Mouse (Mus musculus) left cerebral cortex, adult 18-20 months (tissue): ENCODE measurements around the gene E2f4. TPM values are rescaled to one million over a fixed set of nuclear protein-coding genes. Genes with fewer than 3 reads are reported as not detected.

ENCODE experiments used
- DNase-seq, 2 experiments: peaks; one replicate each; pipeline ENCODE4 v3.0.0; 2021 to 2022; ENCODE audit warnings: low spot score in 2 of 2, mixed read lengths in 1 of 2
- microRNA-seq, 2 experiments: library from miRNA; unstranded; fragments of <30 nt; microRNA quantifications; one replicate each; pipeline ENCODE4 v1.2.0; 2021
- total RNA-seq, 2 experiments: library from RNA; stranded (reverse); gene quantifications; 2 replicates each; pipeline ENCODE4 v1.2.3; 2021

E2f4 gene
- total RNA-seq, 2 experiments from 2014 or later: 37.6 to 39.1 TPM

GRCm38 (mm10) chr8:105345061-105345975 is 47.9 kb downstream of the E2f4 start:
- no peak for DNase-seq

GRCm38 (mm10) chr8:105346611-105347427 is 49.4 kb downstream of the E2f4 start:
- DNase-seq: peak; percentile 48 to 54

DNA sequence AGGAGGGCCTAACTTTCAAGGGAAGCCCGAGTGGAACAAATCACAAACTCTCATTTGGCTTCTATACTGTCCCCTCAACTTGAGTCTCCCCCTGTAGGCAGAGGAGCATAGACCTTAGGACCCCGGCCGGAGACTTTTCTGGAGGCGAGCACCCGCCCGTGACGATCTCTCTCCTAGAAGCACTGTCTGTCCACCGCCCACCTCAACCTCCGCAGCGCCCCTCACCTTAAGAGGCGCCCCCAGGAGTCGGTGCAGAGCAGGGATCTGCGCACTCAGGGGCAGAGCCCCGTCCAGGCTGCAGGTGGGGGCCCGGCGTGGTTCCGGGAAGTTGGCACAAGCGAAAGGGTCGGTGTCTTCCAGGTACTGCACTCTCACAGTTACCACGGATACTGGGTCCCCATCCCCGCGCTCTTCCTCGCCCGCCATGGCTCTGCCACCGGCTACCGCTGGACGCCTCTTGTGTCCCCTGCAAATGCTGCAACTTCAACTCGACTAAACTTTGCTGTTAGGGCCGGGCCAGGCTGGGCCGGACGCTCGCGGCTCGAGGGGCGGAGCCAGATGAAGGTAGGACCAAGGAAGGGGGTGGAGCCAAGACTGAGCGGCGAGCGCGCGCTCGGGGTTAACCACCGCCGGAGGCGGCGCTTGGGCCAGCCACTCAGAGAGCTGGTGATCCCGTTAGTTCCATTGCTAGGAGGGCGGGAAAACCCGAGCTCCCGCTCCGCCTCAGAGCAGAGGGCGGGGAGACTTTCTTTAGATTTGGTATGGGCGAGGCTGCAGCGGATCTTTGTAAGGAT is 50.2 kb downstream of the E2f4 start, which contains the start of gene Fhod1:
Fhod1 (minus strand) TSS at position 526 of the 794 bp plus-strand sequence.
- peak; percentile 83 to 89 for DNase-seq

GRCm38 (mm10) chr8:105348450-105349095 is 51.1 kb downstream of the E2f4 start, which contains the start of gene Slc9a5:
Slc9a5 (plus strand) TSS chr8:105348843.
- peak; percentile 35 to 42 for DNase-seq

DNA sequence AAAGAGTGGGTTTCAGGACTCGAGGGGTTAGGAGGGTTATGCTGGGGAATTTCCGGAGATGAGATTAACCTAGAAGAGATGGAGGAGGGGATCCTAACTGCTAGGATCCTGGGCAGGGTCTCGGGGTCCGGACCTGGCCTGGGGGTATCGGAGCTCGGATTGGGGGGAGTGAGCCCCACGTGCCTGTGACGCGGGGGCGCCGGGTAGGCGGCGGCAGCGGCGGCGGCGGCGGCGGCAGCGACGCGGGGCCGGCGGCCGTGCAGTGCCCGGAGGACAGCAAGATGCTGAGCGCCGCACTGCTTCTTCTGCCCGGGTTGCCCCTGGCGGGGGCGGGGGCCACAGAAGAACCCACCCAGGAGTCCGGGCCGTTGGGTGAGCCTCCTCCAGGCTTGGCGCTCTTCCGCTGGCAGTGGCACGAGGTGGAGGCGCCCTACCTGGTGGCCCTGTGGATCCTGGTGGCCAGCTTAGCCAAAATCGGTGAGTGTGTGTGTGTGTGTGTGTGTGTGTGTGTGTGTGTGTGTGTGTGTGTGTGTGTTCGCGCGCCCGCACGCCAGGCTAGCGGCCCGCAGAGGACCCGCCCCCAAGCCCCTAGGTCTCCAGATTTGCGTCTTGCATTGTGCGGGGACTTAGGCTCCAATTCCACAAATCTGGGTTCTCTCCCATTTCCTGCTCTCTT is 51.8 kb downstream of the E2f4 start:
- DNase-seq: peak; percentile 25 to 43

GRCm38 (mm10) chr8:105350186-105350585 is 52.7 kb downstream of the E2f4 start:
- peak in 1 of 2 experiments; percentile 18 for DNase-seq

DNA sequence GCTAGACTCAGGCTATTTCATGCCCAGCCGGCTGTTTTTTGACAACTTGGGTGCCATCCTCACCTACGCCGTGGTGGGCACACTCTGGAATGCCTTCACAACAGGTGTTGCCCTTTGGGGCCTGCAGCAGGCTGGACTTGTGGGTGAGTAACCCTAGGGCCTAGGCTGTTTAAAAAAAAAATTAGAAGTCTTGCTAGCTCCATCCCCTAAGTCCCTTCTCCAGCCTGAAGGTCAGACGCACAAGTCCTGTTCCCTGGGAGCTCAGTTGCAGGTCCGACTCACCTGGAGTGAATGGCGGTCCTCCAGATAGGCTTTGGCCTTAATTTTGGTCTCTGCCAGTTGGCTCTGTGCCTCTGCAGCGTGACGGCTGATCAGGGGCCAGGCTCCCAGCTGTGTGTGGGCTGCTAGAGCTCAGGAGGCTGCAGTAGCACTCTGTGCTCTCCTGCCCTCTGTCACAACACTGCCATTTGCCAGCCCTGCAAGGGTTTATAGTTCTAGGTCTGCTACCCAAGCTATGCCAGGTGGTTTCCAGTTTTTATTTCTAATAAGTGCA is 56.2 kb downstream of the E2f4 start:
- DNase-seq: no peak

GRCm38 (mm10) chr8:105354549-105354948 is 57.1 kb downstream of the E2f4 start:
- DNase-seq: no peak

Small RNAs within 50 kb of the gene (microRNA-seq; reads per million reads assigned to microRNA genes)
- gene Gm27320 (0 reads per million in 2 experiments), gene Mir328 (13,625 to 17,417 reads per million in 2 experiments)

Other genes with a start within 250 kb of the E2f4 start
- gene Ces3a, start 249.1 kb upstream of the E2f4 start, total RNA-seq: not detected
- not detected for gene Ces3b, start 213.9 kb upstream of the E2f4 start, total RNA-seq
- not detected for gene Ces4a, start 165.9 kb upstream of the E2f4 start, total RNA-seq
- gene Cbfb, start 127.0 kb upstream of the E2f4 start, total RNA-seq: 10 to 100 TPM; 19.4 to 24.7 TPM
- gene D230025D16Rik, start 72.5 kb upstream of the E2f4 start, total RNA-seq: 10 to 100 TPM; 37.0 to 40.0 TPM
- 1 to 10 TPM; 3.0 to 3.5 TPM for gene B3gnt9, start 42.5 kb upstream of the E2f4 start, total RNA-seq
- gene Tradd, start 33.1 kb upstream of the E2f4 start, total RNA-seq: 1 to 10 TPM; 7.6 to 8.9 TPM
- gene Fbxl8, start 33.0 kb upstream of the E2f4 start, total RNA-seq: 1 to 10 TPM; 1.1 to 1.6 TPM
- 10 to 100 TPM; 25.6 to 26.5 TPM for gene Hsf4, start 27.9 kb upstream of the E2f4 start, total RNA-seq
- gene Nol3, start 21.5 kb upstream of the E2f4 start, total RNA-seq: 10 to 100 TPM in 1 of 2 experiments, 1 to 10 TPM in 1; 9.4 to 10.8 TPM
- 10 to 100 TPM; 22.3 to 27.9 TPM for gene 4931428F04Rik, start 7.8 kb upstream of the E2f4 start, total RNA-seq
- 1 to 10 TPM; 1.6 TPM for gene Exoc3l, start 1.6 kb upstream of the E2f4 start, total RNA-seq
- gene Elmo3, start 7.9 kb downstream of the E2f4 start, total RNA-seq: 1 to 10 TPM; 1.4 to 1.8 TPM
- gene Lrrc29, start 28.6 kb downstream of the E2f4 start, total RNA-seq: 1 to 10 TPM; 4.5 to 4.8 TPM
- 10 to 100 TPM; 37.1 to 37.4 TPM for gene Tmem208, start 28.7 kb downstream of the E2f4 start, total RNA-seq
- 1 to 10 TPM; 3.1 to 3.3 TPM for gene Fhod1, start 50.3 kb downstream of the E2f4 start, total RNA-seq
- gene Slc9a5, start 51.2 kb downstream of the E2f4 start, total RNA-seq: 10 to 100 TPM; 31.1 to 35.6 TPM
- 1 to 10 TPM; 2.1 to 2.2 TPM for gene Plekhg4, start 75.6 kb downstream of the E2f4 start, total RNA-seq
- not detected for gene Kctd19, start 115.8 kb downstream of the E2f4 start, total RNA-seq
- under 1 TPM; 0.19 to 0.42 TPM for gene Lrrc36, start 115.9 kb downstream of the E2f4 start, total RNA-seq
- gene Tppp3, start 173.9 kb downstream of the E2f4 start, total RNA-seq: 10 to 100 TPM; 47.0 to 48.3 TPM
- gene Zdhhc1, start 199.2 kb downstream of the E2f4 start, total RNA-seq: 10 to 100 TPM; 41.8 to 42.5 TPM
- gene Hsd11b2, start 221.1 kb downstream of the E2f4 start, total RNA-seq: not detected